Mouse (Mus musculus): ENCODE measurements at regions not wholly inside any gene's neighbourhood (a gene's known extent, or its start where the extent isn't known, plus 50 kb on each side); places are given as distances from the start of the nearest gene placed in this dataset.

DNA sequence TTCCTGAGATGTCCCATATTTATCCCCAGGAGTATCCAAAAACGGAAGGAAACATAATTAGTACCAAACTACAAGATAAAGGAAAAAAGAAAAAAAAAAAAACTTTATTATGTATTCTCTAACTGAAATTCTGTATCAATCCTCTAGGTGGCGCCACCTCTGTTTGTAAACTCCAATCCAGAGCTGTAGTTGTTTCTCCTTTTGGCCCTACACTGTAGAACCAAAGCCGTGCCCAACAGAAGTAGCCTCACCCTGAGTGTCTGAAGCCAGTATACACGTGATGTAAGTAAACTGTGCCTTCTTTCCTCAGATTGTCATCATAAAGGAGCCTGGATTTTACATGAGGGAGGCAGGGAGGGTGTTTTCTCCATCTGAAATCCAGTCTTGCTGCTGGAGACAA lies 790.7 kb downstream of the Robo1 start:
- no peak overlapping the region for H3K27ac ChIP-seq (ENCODE audit: control insufficient read depth, insufficient read depth, low read depth, low read length, poor library complexity)
- H3K4me1 ChIP-seq (ENCODE audit: control insufficient read depth, insufficient read depth, low read length), result no peaks in the 10 kb centered on the region
- TF ChIP-seq POLR2A (IDR thresholded peaks at IDR 0.05; ENCODE audit: borderline replicate concordance, control insufficient read depth, low read depth, low read length) (no peak), CTCF (IDR thresholded peaks at IDR 0.05; ENCODE audit: control insufficient read depth, insufficient read depth, low read length) (no peak)
- no peak overlapping the region for H3K4me3 ChIP-seq (replicated peaks; ENCODE audit: control insufficient read depth, low read depth, low read length)
- WGBS, result 16% methylated on average over 4 of the region's 4 CpGs

DNA sequence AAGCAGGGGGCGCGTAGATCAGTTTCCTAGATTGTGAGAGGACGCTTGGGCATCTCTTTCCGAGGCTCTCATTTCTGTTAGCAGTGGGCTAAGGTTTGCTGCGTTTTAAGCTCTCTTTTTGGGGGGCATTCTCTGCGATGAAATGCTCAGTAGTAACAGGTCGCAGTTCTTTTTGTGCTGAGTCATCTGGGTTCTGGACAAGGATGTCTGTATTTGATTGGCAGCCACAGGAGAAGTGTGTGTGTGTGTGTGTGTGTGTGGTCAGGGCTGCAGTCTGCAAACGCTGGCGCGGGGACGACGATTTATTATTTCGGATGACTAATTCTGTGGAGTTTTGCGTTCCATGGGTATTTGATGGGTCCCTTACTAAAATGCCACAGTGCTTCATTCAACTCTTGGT lies 789.1 kb downstream of the Robo1 start:
- TF ChIP-seq CTCF (IDR thresholded peaks at IDR 0.05; ENCODE audit: control insufficient read depth, insufficient read depth, low read length), result no peak
- TF ChIP-seq POLR2A (IDR thresholded peaks at IDR 0.05; ENCODE audit: borderline replicate concordance, control insufficient read depth, low read depth, low read length), result no peak
- Histone ChIP-seq H3K4me1 (ENCODE audit: control insufficient read depth, insufficient read depth, low read length) (no peaks in the 10 kb centered on the region), H3K4me3 (replicated peaks; ENCODE audit: control insufficient read depth, low read depth, low read length) (no peak overlapping the region), H3K27ac (ENCODE audit: control insufficient read depth, insufficient read depth, low read depth, low read length, poor library complexity) (no peak overlapping the region)
- WGBS, result 14% methylated on average over 14 of the region's 14 CpGs

DNA sequence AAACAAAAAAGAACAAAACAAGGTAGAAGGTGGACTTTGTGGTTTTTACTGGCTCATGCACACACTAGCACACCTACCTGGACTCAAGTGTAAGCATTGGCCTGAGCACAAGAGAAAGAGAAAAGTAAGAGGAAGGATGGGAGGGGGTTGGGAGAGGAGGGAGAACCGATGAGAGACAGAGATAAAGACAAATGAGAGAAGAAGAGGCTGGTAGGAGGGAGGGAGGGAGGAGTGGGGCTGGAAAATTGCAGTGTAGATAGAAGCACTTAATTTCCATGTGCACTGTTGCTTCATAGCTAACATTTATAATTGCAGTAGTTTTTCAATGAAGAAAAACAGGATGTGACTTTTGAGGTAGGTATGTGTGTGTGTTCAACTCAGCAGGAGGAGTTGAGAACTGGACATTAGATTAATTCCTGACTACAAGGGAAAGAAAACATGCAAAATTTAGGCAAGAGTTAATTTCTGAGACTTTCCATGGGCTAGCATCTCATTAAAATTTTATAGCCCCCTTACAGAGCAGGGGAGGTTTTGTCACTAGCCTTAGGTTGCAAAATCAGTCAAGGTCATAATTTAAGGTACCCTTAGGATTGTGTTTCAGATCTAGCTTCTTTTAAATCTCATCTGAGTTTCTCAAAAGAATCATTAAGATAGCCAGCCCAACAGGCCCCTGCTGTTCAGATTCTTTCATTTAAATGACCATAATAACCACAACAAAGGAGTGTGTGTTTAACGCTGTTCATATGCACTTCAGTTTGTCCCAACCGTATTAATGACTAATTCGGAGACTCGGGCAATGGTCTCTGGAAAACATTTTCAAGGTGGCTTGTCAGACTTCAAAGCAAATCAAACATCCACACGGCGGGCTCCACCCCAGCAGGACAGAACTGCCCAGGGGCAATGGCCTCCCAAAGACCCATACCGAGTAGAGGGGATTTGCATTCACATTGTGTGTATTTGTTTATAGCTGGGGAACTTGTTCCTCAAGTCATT lies 788.3 kb downstream of the Robo1 start:
- TF ChIP-seq POLR2A (IDR thresholded peaks at IDR 0.05; ENCODE audit: borderline replicate concordance, control insufficient read depth, low read depth, low read length), result no peak
- no peak for TF ChIP-seq CTCF (IDR thresholded peaks at IDR 0.05; ENCODE audit: control insufficient read depth, insufficient read depth, low read length)

More for the DNA sequence above, 788.3 kb downstream of the Robo1 start:
- WGBS, result 61% methylated on average over 8 of the region's 8 CpGs
- no peak overlapping the region for H3K4me3 ChIP-seq (replicated peaks; ENCODE audit: control insufficient read depth, low read depth, low read length)
- H3K4me1 ChIP-seq (ENCODE audit: control insufficient read depth, insufficient read depth, low read length), result no peaks in the 10 kb centered on the region
- H3K27ac ChIP-seq (ENCODE audit: control insufficient read depth, insufficient read depth, low read depth, low read length, poor library complexity), result no peak overlapping the region

All from bone marrow, adult 2 months (tissue).